Mouse (Mus musculus): Measurements from ENCODE around the gene Layn.

The Layn gene

GRCm38 (mm10) chr9:51076979-51077315 lies at the start of gene Layn:
Gene Layn (minus strand): TSS chr9:51077094.
- DNase-seq = peak; percentile 10

GRCm38 (mm10) chr9:51114767-51115166 lies 37.9 kb upstream of the Layn start:
- no peak for DNase-seq

- DNase-seq = no peak
Observed at GRCm38 (mm10) chr9:51105751-51106150, 28.9 kb upstream of the Layn start.

- DNase-seq = peak; percentile 7
Observed at GRCm38 (mm10) chr9:51103808-51104514, 27.1 kb upstream of the Layn start.

- DNase-seq = peak; percentile 12
Observed at GRCm38 (mm10) chr9:51102963-51103807, 26.3 kb upstream of the Layn start.

- peak; percentile 9 for DNase-seq
Observed at GRCm38 (mm10) chr9:51101756-51102425, 25.0 kb upstream of the Layn start, which contains the start of gene 4833427G06Rik. Gene 4833427G06Rik (minus strand): TSS chr9:51102078.

- DNase-seq = no peak
Observed at GRCm38 (mm10) chr9:51096306-51096705, 19.4 kb upstream of the Layn start.

- no peak for DNase-seq
Observed at GRCm38 (mm10) chr9:51093697-51094096, 16.8 kb upstream of the Layn start.

- no peak for DNase-seq
Observed at GRCm38 (mm10) chr9:51081614-51082013, 4.7 kb upstream of the Layn start.

- peak; percentile 17 for DNase-seq
Observed at GRCm38 (mm10) chr9:51076300-51076978, 455 bp downstream of the Layn start.

GRCm38 (mm10) chr9:51075780-51076179 lies 1.1 kb downstream of the Layn start:
- DNase-seq = peak; percentile 44

GRCm38 (mm10) chr9:51070801-51071200 lies 6.1 kb downstream of the Layn start:
- DNase-seq = no peak

GRCm38 (mm10) chr9:51068202-51068601 lies 8.7 kb downstream of the Layn start:
- DNase-seq = no peak

GRCm38 (mm10) chr9:51060601-51061000 lies 16.3 kb downstream of the Layn start, which contains the start of gene Btg4:
Gene Btg4 (plus strand): TSS chr9:51060901.
- no peak for DNase-seq

GRCm38 (mm10) chr9:51058951-51059521 lies 17.9 kb downstream of the Layn start:
- DNase-seq = no peak

- no peak for DNase-seq
Observed at GRCm38 (mm10) chr9:51056360-51057324, 20.3 kb downstream of the Layn start.

- no peak for DNase-seq
Observed at GRCm38 (mm10) chr9:51052180-51052579, 24.7 kb downstream of the Layn start.

GRCm38 (mm10) chr9:51042136-51042535 lies 34.8 kb downstream of the Layn start:
- DNase-seq = no peak

- no peak for DNase-seq
Observed at GRCm38 (mm10) chr9:51041491-51041980, 35.4 kb downstream of the Layn start.

- DNase-seq = no peak
Observed at GRCm38 (mm10) chr9:51032785-51033529, 43.9 kb downstream of the Layn start.
